Mouse (Mus musculus) lung, adult 2 months (tissue): Measurements from ENCODE around the gene Srsf3.

ENCODE experiments used
- CTCF ChIP-seq: fragments of 200-500 bp; IDR thresholded peaks from 2 replicates; pipeline ENCODE4 v1.5.1; 2011; ENCODE audit warnings: mild to moderate bottlenecking, low read length, control low read depth; ENCODE audit not compliant: insufficient read depth
- POLR2A ChIP-seq: fragments of 200-500 bp; IDR thresholded peaks from 2 replicates; pipeline ENCODE4 v1.6.1; 2011; ENCODE audit warnings: low read depth, mild to moderate bottlenecking, control low read depth, low read length, borderline replicate concordance; ENCODE audit errors: extremely low read depth

- TF ChIP-seq POLR2A (peak; percentile 33; the same call in 1 of the 2 replicates), CTCF (no peak)
Measured at GRCm38 (mm10) chr17:29045741-29046530, 13.5 kb downstream of the Srsf3 start.
